In genomic region chr15:79683707-79684465, GRCm38 (mm10) we compare ENCODE assay signal across 8 mouse cellular contexts. TPM values are rescaled to one million over a fixed set of nuclear protein-coding genes. Genes with fewer than 3 reads are reported as not detected.
A peak's percentile ranks its signal among the peaks of the same experiment; 100 is the strongest.
DNase-seq lines count a peak whose midpoint lies in the region; ATAC-seq and TF ChIP-seq lines count a peak whose summit lies in the region.

No protein-coding gene starts in this region.

- peaks cover 81% of the 10 kb centered on the region for H3K4me1 ChIP-seq in erythroblast, embryonic 14.5 days (ENCODE audit: control insufficient read depth)
- H3K4me1 ChIP-seq in testis, adult 2 months (ENCODE audit: control insufficient read depth, insufficient read depth, low read length): peaks cover 8% of the 10 kb centered on the region
- peaks cover 17% of the 10 kb centered on the region for H3K4me1 ChIP-seq in intestine, postnatal 0 days (replicated peaks; ENCODE audit: control insufficient read depth, insufficient read depth, low read length)
- peaks cover 17% of the 10 kb centered on the region for H3K4me1 ChIP-seq in olfactory bulb, adult 2 months (ENCODE audit: control insufficient read depth, insufficient read depth, low read length)

- DNase-seq in testis, postnatal 14 days (ENCODE audit: low spot score): no peak
- DNase-seq in embryo, embryonic 10.5 days (ENCODE audit: low spot score): no peak
- no peak for DNase-seq in urinary bladder, postnatal 25 days (ENCODE audit: low spot score)

- TF ChIP-seq POLR2A in testis, adult 2 months (IDR thresholded peaks at IDR 0.05; ENCODE audit: control insufficient read depth, low read depth, low read length): no peak
- TF ChIP-seq POLR2A in olfactory bulb, adult 2 months (IDR thresholded peaks at IDR 0.05; ENCODE audit: insufficient read depth, low read depth, low read length): no peak

- H3K9me3 ChIP-seq in erythroblast, embryonic 14.5 days (ENCODE audit: control insufficient read depth, low read length): no peaks in the 10 kb centered on the region
- H3K9me3 ChIP-seq in intestine, postnatal 0 days (ENCODE audit: control insufficient read depth): no peaks in the 10 kb centered on the region

- H3K4me2 ChIP-seq in intestine, postnatal 0 days (replicated peaks; ENCODE audit: low read depth): peak overlapping the region; percentile 88

- H3K27ac ChIP-seq in testis, adult 2 months (ENCODE audit: control insufficient read depth, insufficient read depth, low read depth, low read length): no peak overlapping the region
- H3K27ac ChIP-seq in intestine, postnatal 0 days (ENCODE audit: low read depth, low read length): peak overlapping the region; percentile 68
- H3K27ac ChIP-seq in olfactory bulb, adult 2 months (ENCODE audit: insufficient read depth, low read depth, low read length): no peak overlapping the region

- ATAC-seq in erythroblast, adult 5-6 weeks (replicated peaks; ENCODE audit: low FRiP score, poor library complexity, severe bottlenecking): no peak
- no peak for ATAC-seq in intestine, postnatal 0 days

- H3K27me3 ChIP-seq in erythroblast, embryonic 14.5 days (ENCODE audit: control insufficient read depth): no peaks in the 10 kb centered on the region
- no peaks in the 10 kb centered on the region for H3K27me3 ChIP-seq in testis, adult 2 months (ENCODE audit: control insufficient read depth, insufficient read depth, low read length)
- H3K27me3 ChIP-seq in intestine, postnatal 0 days (replicated peaks; ENCODE audit: control insufficient read depth, insufficient read depth, low read length): no peaks in the 10 kb centered on the region

- 0 out of 2 replicates have a peak overlapping the region, but pooled peaks have one; percentile 34 for H3K9ac ChIP-seq in intestine, postnatal 0 days (ENCODE audit: low read depth, low read length)

- peak overlapping the region; percentile 89 for H3K4me3 ChIP-seq in erythroblast, embryonic 14.5 days (replicated peaks)
- peak overlapping the region; percentile 61 for H3K4me3 ChIP-seq in testis, adult 2 months (ENCODE audit: control insufficient read depth, low read depth, low read length)
- no peak overlapping the region for H3K4me3 ChIP-seq in intestine, postnatal 0 days (ENCODE audit: low read depth, low read length)
- H3K4me3 ChIP-seq in olfactory bulb, adult 2 months (ENCODE audit: insufficient read depth, low read depth, low read length): peak overlapping the region; percentile 42

- 50% methylated on average over 19 of the region's 19 CpGs for WGBS in intestine, postnatal 0 days
- 37% methylated on average over 19 of the region's 19 CpGs for WGBS in olfactory bulb, adult 2 months

- peaks cover 61% of the 10 kb centered on the region for H3K36me3 ChIP-seq in erythroblast, embryonic 14.5 days (ENCODE audit: control insufficient read depth)
- peaks cover 3% of the 10 kb centered on the region for H3K36me3 ChIP-seq in testis, adult 2 months (ENCODE audit: control insufficient read depth, insufficient read depth, low read length)
- H3K36me3 ChIP-seq in intestine, postnatal 0 days (ENCODE audit: control insufficient read depth, insufficient read depth): no peaks in the 10 kb centered on the region

- no peak for TF ChIP-seq CTCF in testis, adult 2 months (IDR thresholded peaks at IDR 0.05; ENCODE audit: control insufficient read depth, insufficient read depth, insufficient replicate concordance, low read depth, low read length)
- no peak for TF ChIP-seq CTCF in intestine, postnatal 0 days (IDR thresholded peaks at IDR 0.05; ENCODE audit: low read depth)
- no peak for TF ChIP-seq CTCF in olfactory bulb, adult 2 months (IDR thresholded peaks at IDR 0.05; ENCODE audit: insufficient read depth, low read depth, low read length)

RNA-seq across cellular contexts. Expression of gene Josd1, which starts 3.8 kb away (rescaled TPM):
- polyA plus RNA-seq in erythroblast, embryonic 14.5 days (2012): 1.8 and 2.5 TPM in 2 replicates
- 6.0 and 6.7 TPM in 2 replicates for total RNA-seq in erythroblast, adult 5-6 weeks (2015; ENCODE audit: low replicate concordance)
- total RNA-seq in erythroblast, adult 5-6 weeks (2017; ENCODE audit: low replicate concordance): 9.1 and 9.2 TPM in 2 replicates
- 22.6 and 24.9 TPM in 2 replicates for polyA plus RNA-seq in testis, adult 2 months (2012; rRNA removed)
- 9.4 and 9.7 TPM in 2 replicates for polyA plus RNA-seq in intestine, postnatal 0 days (2015; fragmentation: Nextera tagmentation; extraction: Ambion mirVana)
- polyA plus RNA-seq in olfactory bulb, adult 2 months (2012; ENCODE audit: insufficient read depth, insufficient read length, low replicate concordance, missing spikeins): not detected in 2 replicates

RNA-seq across cellular contexts. Expression of gene Gtpbp1, which starts 6.8 kb away (rescaled TPM):
- polyA plus RNA-seq in erythroblast, embryonic 14.5 days (2012): 21.9 and 23.6 TPM in 2 replicates
- total RNA-seq in erythroblast, adult 5-6 weeks (2015; ENCODE audit: low replicate concordance): 14.4 and 35.2 TPM in 2 replicates
- 23.6 and 31.2 TPM in 2 replicates for total RNA-seq in erythroblast, adult 5-6 weeks (2017; ENCODE audit: low replicate concordance)
- 38.8 and 42.7 TPM in 2 replicates for polyA plus RNA-seq in testis, adult 2 months (2012; rRNA removed)
- polyA plus RNA-seq in intestine, postnatal 0 days (2015; fragmentation: Nextera tagmentation; extraction: Ambion mirVana): 15.0 and 15.3 TPM in 2 replicates
- polyA plus RNA-seq in olfactory bulb, adult 2 months (2012; ENCODE audit: insufficient read depth, insufficient read length, low replicate concordance, missing spikeins): not detected in 2 replicates

RNA-seq across cellular contexts. Expression of gene Tomm22, which starts 13.2 kb away (rescaled TPM):
- 12.2 and 13.5 TPM in 2 replicates for polyA plus RNA-seq in erythroblast, embryonic 14.5 days (2012)
- 40.9 and 49.3 TPM in 2 replicates for total RNA-seq in erythroblast, adult 5-6 weeks (2015; ENCODE audit: low replicate concordance)
- 26.8 and 57.8 TPM in 2 replicates for total RNA-seq in erythroblast, adult 5-6 weeks (2017; ENCODE audit: low replicate concordance)
- 301 and 361 TPM in 2 replicates for polyA plus RNA-seq in testis, adult 2 months (2012; rRNA removed)
- polyA plus RNA-seq in intestine, postnatal 0 days (2015; fragmentation: Nextera tagmentation; extraction: Ambion mirVana): 207 and 211 TPM in 2 replicates
- polyA plus RNA-seq in olfactory bulb, adult 2 months (2012; ENCODE audit: insufficient read depth, insufficient read length, low replicate concordance, missing spikeins): not detected in 2 replicates

RNA-seq across cellular contexts. Expression of gene Cby1, which starts 24.9 kb away (rescaled TPM):
- polyA plus RNA-seq in erythroblast, embryonic 14.5 days (2012): 5.9 and 7.1 TPM in 2 replicates
- total RNA-seq in erythroblast, adult 5-6 weeks (2015; ENCODE audit: low replicate concordance): 0.77 and 4.4 TPM in 2 replicates
- total RNA-seq in erythroblast, adult 5-6 weeks (2017; ENCODE audit: low replicate concordance): 5.3 and 16.6 TPM in 2 replicates
- 57.1 and 58.1 TPM in 2 replicates for polyA plus RNA-seq in testis, adult 2 months (2012; rRNA removed)
- 22.3 and 23.1 TPM in 2 replicates for polyA plus RNA-seq in intestine, postnatal 0 days (2015; fragmentation: Nextera tagmentation; extraction: Ambion mirVana)
- not detected in 2 replicates for polyA plus RNA-seq in olfactory bulb, adult 2 months (2012; ENCODE audit: insufficient read depth, insufficient read length, low replicate concordance, missing spikeins)

RNA-seq across cellular contexts. Expression of gene Fam227a, which starts 25.1 kb away (rescaled TPM):
- not detected in 2 replicates for polyA plus RNA-seq in erythroblast, embryonic 14.5 days (2012)
- 3.3 and 3.5 TPM in 2 replicates for total RNA-seq in erythroblast, adult 5-6 weeks (2015; ENCODE audit: low replicate concordance)
- 0.70 and 5.0 TPM in 2 replicates for total RNA-seq in erythroblast, adult 5-6 weeks (2017; ENCODE audit: low replicate concordance)
- polyA plus RNA-seq in testis, adult 2 months (2012; rRNA removed): 20.0 and 20.4 TPM in 2 replicates
- polyA plus RNA-seq in intestine, postnatal 0 days (2015; fragmentation: Nextera tagmentation; extraction: Ambion mirVana): 0.13 and 0.27 TPM in 2 replicates
- not detected in 2 replicates for polyA plus RNA-seq in olfactory bulb, adult 2 months (2012; ENCODE audit: insufficient read depth, insufficient read length, low replicate concordance, missing spikeins)
